Mouse (Mus musculus) forebrain, embryonic 14.5 days (tissue): ENCODE data around the gene Fmnl3. TPM values are rescaled to one million over a fixed set of nuclear protein-coding genes. Genes with fewer than 3 reads are reported as not detected.

Experiments used
- ATAC-seq: fragments of 200-750 bp; cut with Nextera tagmentation; 2 replicates; pipeline ENCODE4 v1.8.0; 2017; ENCODE audit warnings: mild to moderate bottlenecking, moderate library complexity
- DNase-seq: peaks from one replicate; pipeline ENCODE4 v3.0.0-alpha.2; 2015; ENCODE audit warnings: low spot score
- H3K27ac ChIP-seq: fragments of 300-500 bp; sonication (generic); 2 replicates; pipeline ENCODE4 v1.5.1; 2014; ENCODE audit warnings: low read depth, mild to moderate bottlenecking, control low read depth, low read length, moderate library complexity
- H3K27me3 ChIP-seq: fragments of 300-500 bp; sonication (generic); replicated peaks from 2 replicates; pipeline ENCODE4 v1.6.1; 2014; ENCODE audit warnings: low read length, control low read depth, mixed read lengths; ENCODE audit not compliant: control insufficient read depth, insufficient read depth
- H3K36me3 ChIP-seq: fragments of 300-500 bp; sonication (generic); 2 replicates; pipeline ENCODE4 v1.6.1; 2014; ENCODE audit warnings: low read length, control low read depth; ENCODE audit not compliant: control insufficient read depth, insufficient read depth
- H3K4me1 ChIP-seq: fragments of 300-500 bp; sonication (generic); 2 replicates; pipeline ENCODE4 v1.6.1; 2014; ENCODE audit warnings: antibody characterized with exemption, low read length, control low read depth; ENCODE audit not compliant: control insufficient read depth, insufficient read depth
- H3K4me2 ChIP-seq: fragments of 300-500 bp; sonication (generic); 2 replicates; pipeline ENCODE4 v1.6.1; 2014; ENCODE audit warnings: mild to moderate bottlenecking, control low read depth, low read length
- H3K4me3 ChIP-seq: fragments of 300-500 bp; sonication (generic); 2 replicates; pipeline ENCODE4 v1.5.1; 2014; ENCODE audit warnings: low read depth, low read length, control low read depth
- H3K9ac ChIP-seq: fragments of 300-500 bp; sonication (generic); 2 replicates; pipeline ENCODE4 v1.6.1; 2014; ENCODE audit warnings: mild to moderate bottlenecking, low read length, control low read depth, moderate library complexity
- H3K9me3 ChIP-seq: fragments of 300-500 bp; sonication (generic); replicated peaks from 2 replicates; pipeline ENCODE4 v1.6.1; 2016; ENCODE audit warnings: low read length, control low read depth, mixed read lengths; ENCODE audit not compliant: control insufficient read depth
- WGBS: fragments of 180-500 bp; shearing (Covaris S2); extraction: QIAGEN DNeasy Blood & Tissue Kit; methylation state at CpG from one replicate; pipeline ENCODE4 v1.1.7; 2014; 5-methylcytosine and 5-hydroxymethylcytosine counted together
- polyA plus RNA-seq: library from polyadenylated mRNA; unstranded; fragments of >200 nt; fragmentation: Nextera tagmentation; extraction: Ambion mirVana; gene quantifications from 2 replicates; pipeline ENCODE4 v1.2.1, GENCODE M21; 2014

The Fmnl3 gene
- polyA plus RNA-seq, 1 experiment from 2014 or later = 3.9 TPM

- H3K4me1 ChIP-seq = no peaks in the 10 kb centered on the region
- peak overlapping the region; percentile 14; the same call in 1 of the 2 replicates for H3K27ac ChIP-seq
- H3K9ac ChIP-seq = no peak overlapping the region
- ATAC-seq (no peak), DNase-seq (no peak)
- H3K27me3 ChIP-seq = no peaks in the 10 kb centered on the region
- H3K4me3 ChIP-seq = no peak overlapping the region
- no peak overlapping the region for H3K4me2 ChIP-seq
- H3K9me3 ChIP-seq = no peaks in the 10 kb centered on the region
- 94% methylated on average over 14 of the region's 14 CpGs for WGBS
- H3K36me3 ChIP-seq = peaks cover 96% of the 10 kb centered on the region
Measured at GRCm38 (mm10) chr15:99318861-99319410, 51.3 kb downstream of the Fmnl3 start.

- Histone ChIP-seq H3K4me2 (no peak overlapping the region), H3K9ac (no peak overlapping the region), H3K27me3 (no peaks in the 10 kb centered on the region), H3K36me3 (peaks cover 96% of the 10 kb centered on the region), H3K27ac (no peak overlapping the region; the same call in 1 of the 2 replicates), H3K9me3 (no peaks in the 10 kb centered on the region), H3K4me1 (no peaks in the 10 kb centered on the region), H3K4me3 (no peak overlapping the region)
- WGBS = 90% methylated on average over 6 of the region's 6 CpGs
- DNase-seq = no peak
- ATAC-seq = no peak
Measured at GRCm38 (mm10) chr15:99318071-99318470, 52.2 kb downstream of the Fmnl3 start.

DNA sequence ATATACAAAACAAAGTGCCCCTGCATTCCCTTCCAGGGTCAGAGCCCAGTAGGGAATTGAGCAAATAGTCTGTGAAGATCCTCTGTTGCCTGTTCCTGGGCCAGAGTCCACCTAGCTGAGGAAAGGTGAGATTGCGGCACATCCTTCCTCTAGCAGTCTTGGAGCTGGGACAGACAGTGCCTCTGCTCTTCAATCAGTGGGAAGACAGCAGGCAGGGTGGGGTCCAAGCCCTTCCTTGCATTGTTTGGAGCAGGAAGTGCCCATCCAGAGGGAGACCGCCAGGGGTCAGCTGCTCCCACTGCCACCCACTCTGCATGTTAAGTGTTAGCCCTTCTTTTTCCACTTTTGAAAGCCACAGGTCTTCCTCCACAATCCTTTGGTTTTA is 53.0 kb downstream of the Fmnl3 start:
- no peak overlapping the region for H3K4me2 ChIP-seq
- DNase-seq (no peak), ATAC-seq (no peak)
- no peak overlapping the region for H3K4me3 ChIP-seq
- H3K9ac ChIP-seq = peak overlapping the region; percentile 17; the same call in 1 of the 2 replicates
- H3K27me3 ChIP-seq = no peaks in the 10 kb centered on the region
- no peaks in the 10 kb centered on the region for H3K9me3 ChIP-seq
- peaks cover 96% of the 10 kb centered on the region for H3K36me3 ChIP-seq
- peak overlapping the region; percentile 79 for H3K27ac ChIP-seq
- 83% methylated on average over 2 of the region's 2 CpGs for WGBS
- no peaks in the 10 kb centered on the region for H3K4me1 ChIP-seq

GRCm38 (mm10) chr15:99316314-99317266 is 53.7 kb downstream of the Fmnl3 start:
- H3K27me3 ChIP-seq = no peaks in the 10 kb centered on the region
- no peak overlapping the region for H3K4me3 ChIP-seq
- H3K4me2 ChIP-seq = no peak overlapping the region
- H3K27ac ChIP-seq = peak overlapping the region; percentile 79
- H3K9me3 ChIP-seq = no peaks in the 10 kb centered on the region
- H3K9ac ChIP-seq = peak overlapping the region; percentile 17; the same call in 1 of the 2 replicates
- peak; percentile 76 for ATAC-seq
- 82% methylated on average over 16 of the region's 16 CpGs for WGBS
- peaks cover 96% of the 10 kb centered on the region for H3K36me3 ChIP-seq
- DNase-seq = peak; percentile 88
- H3K4me1 ChIP-seq = no peaks in the 10 kb centered on the region

GRCm38 (mm10) chr15:99314891-99315290 is 55.4 kb downstream of the Fmnl3 start:
- WGBS = 93% methylated on average over 16 of the region's 16 CpGs
- Histone ChIP-seq H3K9ac (no peak overlapping the region), H3K9me3 (no peaks in the 10 kb centered on the region), H3K4me1 (no peaks in the 10 kb centered on the region), H3K27ac (no peak overlapping the region), H3K4me3 (no peak overlapping the region), H3K36me3 (peaks cover 98% of the 10 kb centered on the region), H3K4me2 (no peak overlapping the region), H3K27me3 (no peaks in the 10 kb centered on the region)
- ATAC-seq = no peak
- DNase-seq = no peak

GRCm38 (mm10) chr15:99310617-99311016 is 59.7 kb downstream of the Fmnl3 start:
- no peak overlapping the region for H3K9ac ChIP-seq
- peaks cover 99% of the 10 kb centered on the region for H3K36me3 ChIP-seq
- ATAC-seq (no peak), DNase-seq (no peak)
- H3K4me3 ChIP-seq = no peak overlapping the region
- 94% methylated on average over 5 of the region's 5 CpGs for WGBS
- no peaks in the 10 kb centered on the region for H3K27me3 ChIP-seq
- H3K9me3 ChIP-seq = no peaks in the 10 kb centered on the region
- no peak overlapping the region for H3K27ac ChIP-seq
- no peaks in the 10 kb centered on the region for H3K4me1 ChIP-seq
- H3K4me2 ChIP-seq = no peak overlapping the region

DNA sequence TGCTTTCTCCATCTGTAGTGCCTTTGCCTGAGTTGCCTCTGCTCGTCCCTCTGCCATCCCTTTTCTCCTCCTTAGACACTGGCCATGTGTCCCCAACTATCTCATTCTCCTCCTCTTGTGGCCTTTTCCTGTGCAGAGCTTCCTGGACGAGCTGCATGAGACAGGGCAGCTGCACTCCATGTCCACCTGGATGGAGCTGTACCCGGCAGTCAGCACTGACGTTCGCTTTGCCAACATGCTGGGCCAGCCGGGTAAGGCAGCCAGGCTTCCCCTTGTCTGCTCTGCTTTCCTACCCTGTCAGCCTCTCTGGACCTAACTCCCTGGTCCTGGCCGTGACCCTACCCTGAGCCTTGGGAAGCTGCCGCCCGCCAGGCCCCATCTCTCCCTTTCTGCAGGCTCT is 60.7 kb downstream of the Fmnl3 start:
- no peak overlapping the region for H3K4me3 ChIP-seq
- peaks cover 99% of the 10 kb centered on the region for H3K36me3 ChIP-seq
- DNase-seq (no peak), ATAC-seq (no peak)
- no peak overlapping the region for H3K4me2 ChIP-seq
- H3K27me3 ChIP-seq = no peaks in the 10 kb centered on the region
- 90% methylated on average over 9 of the region's 9 CpGs for WGBS
- H3K27ac ChIP-seq = no peak overlapping the region
- no peaks in the 10 kb centered on the region for H3K4me1 ChIP-seq
- H3K9ac ChIP-seq = no peak overlapping the region
- no peaks in the 10 kb centered on the region for H3K9me3 ChIP-seq

DNA sequence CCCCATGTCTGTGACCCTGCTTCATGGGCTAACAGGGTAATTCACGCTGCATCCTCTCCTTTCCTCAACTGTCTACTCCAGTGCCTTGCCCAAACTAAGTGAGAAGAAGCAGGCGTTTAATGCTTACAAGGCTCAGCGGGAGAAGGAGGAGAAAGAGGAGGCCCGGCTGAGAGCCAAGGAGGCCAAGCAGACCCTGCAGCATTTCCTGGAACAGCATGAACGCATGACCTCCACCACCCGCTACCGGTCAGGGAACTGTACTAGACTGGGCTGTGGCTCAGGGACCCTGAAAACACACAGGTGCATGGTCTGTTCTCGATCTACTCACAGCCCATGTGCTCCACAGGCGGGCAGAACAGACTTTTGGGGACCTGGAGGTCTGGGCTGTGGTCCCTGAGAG is 62.8 kb downstream of the Fmnl3 start:
- no peaks in the 10 kb centered on the region for H3K27me3 ChIP-seq
- DNase-seq = no peak
- H3K9ac ChIP-seq = no peak overlapping the region
- H3K4me1 ChIP-seq = no peaks in the 10 kb centered on the region
- H3K9me3 ChIP-seq = no peaks in the 10 kb centered on the region
- H3K27ac ChIP-seq = no peak overlapping the region
- WGBS = 87% methylated on average over 9 of the region's 9 CpGs
- no peak overlapping the region for H3K4me3 ChIP-seq
- H3K4me2 ChIP-seq = no peak overlapping the region
- ATAC-seq = no peak
- peaks cover 98% of the 10 kb centered on the region for H3K36me3 ChIP-seq

- peak overlapping the region; percentile 55 for H3K4me2 ChIP-seq
- peak overlapping the region; percentile 81 for H3K9ac ChIP-seq
- no peaks in the 10 kb centered on the region for H3K36me3 ChIP-seq
- no peaks in the 10 kb centered on the region for H3K27me3 ChIP-seq
- H3K4me1 ChIP-seq = 0 out of 2 replicates have a peak, but pooled peaks cover 3% of the 10 kb centered on the region
- H3K4me3 ChIP-seq = peak overlapping the region; percentile 65
- H3K27ac ChIP-seq = no peak overlapping the region; the same call in 1 of the 2 replicates
- DNase-seq = no peak
- ATAC-seq = no peak
- H3K9me3 ChIP-seq = no peaks in the 10 kb centered on the region
- 38% methylated on average over 5 of the region's 5 CpGs for WGBS
Measured at GRCm38 (mm10) chr15:99296213-99296612, 74.1 kb downstream of the Fmnl3 start.
